Mouse (Mus musculus): ENCODE measurements around the gene Fam192a. TPM values are rescaled to one million over a fixed set of nuclear protein-coding genes. Genes with fewer than 3 reads are reported as not detected.

Gene Fam192a
- polyA plus RNA-seq, 1 experiment, result 17.1 TPM

DNA sequence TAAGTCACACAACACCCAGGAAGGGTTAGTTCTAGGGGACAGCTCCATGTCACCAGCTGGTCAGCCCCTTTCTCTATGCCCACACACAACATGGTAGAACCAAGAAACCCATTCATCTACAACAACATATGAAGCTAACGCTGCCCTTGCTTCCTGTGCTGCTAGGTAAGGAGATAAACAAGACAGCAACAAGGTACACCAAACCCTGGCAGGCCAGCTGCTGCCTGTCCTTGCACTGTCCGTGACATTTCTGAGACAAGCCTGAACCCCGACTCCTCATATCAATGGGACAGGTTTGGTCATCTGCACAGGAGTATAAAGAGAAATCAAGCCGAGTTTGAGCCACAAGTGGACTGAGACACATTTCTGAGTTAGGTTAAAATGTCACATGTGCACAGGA lies 26.6 kb downstream of the Fam192a start:
- TF ChIP-seq CTCF (IDR thresholded peaks at IDR 0.05; ENCODE audit: insufficient read depth, low read length) (no peak), POLR2A (IDR thresholded peaks at IDR 0.05; ENCODE audit: borderline replicate concordance, extremely low read depth, low read depth, low read length) (no peak)
- H3K4me3 ChIP-seq (replicated peaks; ENCODE audit: extremely low read depth, low read depth, low read length), result no peak overlapping the region
- DNase-seq, result no peak
- 91% methylated on average over 4 of the region's 4 CpGs for WGBS
- no peaks in the 10 kb centered on the region for H3K4me1 ChIP-seq (ENCODE audit: control insufficient read depth, insufficient read depth, low read length)

DNA sequence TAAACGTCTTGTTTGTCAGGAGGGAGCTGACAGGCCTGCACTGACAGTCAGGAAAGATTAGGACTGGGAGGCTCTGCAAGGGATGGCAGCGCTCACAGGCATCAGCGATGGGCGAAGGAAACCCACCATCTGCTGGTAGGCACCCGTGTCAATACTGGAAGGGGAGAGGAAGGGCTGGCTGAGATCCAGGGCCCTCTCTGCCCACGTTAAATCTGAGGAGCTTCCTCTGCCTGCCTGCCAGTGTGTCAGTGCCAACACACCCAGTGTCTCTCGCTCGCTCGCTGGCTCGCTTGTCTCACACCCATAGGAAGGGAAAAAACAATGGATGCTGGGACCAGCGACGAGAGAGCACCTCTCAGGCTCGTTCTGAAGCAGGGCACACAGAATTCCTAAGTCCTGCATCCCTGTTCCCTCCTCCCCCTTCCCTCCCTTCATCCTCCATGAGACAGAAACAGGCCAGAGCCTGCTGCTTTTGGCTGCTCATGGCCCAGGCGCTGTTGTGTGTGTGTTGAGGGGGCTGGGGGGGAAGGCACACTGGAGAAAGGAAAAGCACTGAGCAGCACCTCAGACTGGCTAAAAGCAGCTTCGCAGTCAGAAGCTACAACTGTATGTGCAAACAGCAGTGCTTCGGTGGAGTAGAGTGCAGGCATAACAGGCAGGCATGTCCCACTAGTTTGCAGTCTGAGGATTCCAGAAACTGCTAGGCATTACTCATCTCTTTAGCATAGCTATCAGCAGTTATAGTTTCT lies 27.5 kb downstream of the Fam192a start:
- no peak for TF ChIP-seq CTCF (IDR thresholded peaks at IDR 0.05; ENCODE audit: insufficient read depth, low read length)
- no peak for TF ChIP-seq POLR2A (IDR thresholded peaks at IDR 0.05; ENCODE audit: borderline replicate concordance, extremely low read depth, low read depth, low read length)
- H3K4me3 ChIP-seq (replicated peaks; ENCODE audit: extremely low read depth, low read depth, low read length), result no peak overlapping the region
- DNase-seq, result no peak
- no peaks in the 10 kb centered on the region for H3K4me1 ChIP-seq (ENCODE audit: control insufficient read depth, insufficient read depth, low read length)
- 82% methylated on average over 16 of the region's 16 CpGs for WGBS

- no peak for DNase-seq
- 52% methylated on average over 2 of the region's 2 CpGs for WGBS
- TF ChIP-seq CTCF (IDR thresholded peaks at IDR 0.05; ENCODE audit: insufficient read depth, low read length) (no peak), POLR2A (IDR thresholded peaks at IDR 0.05; ENCODE audit: borderline replicate concordance, extremely low read depth, low read depth, low read length) (no peak)
- no peaks in the 10 kb centered on the region for H3K4me1 ChIP-seq (ENCODE audit: control insufficient read depth, insufficient read depth, low read length)
- H3K4me3 ChIP-seq (replicated peaks; ENCODE audit: extremely low read depth, low read depth, low read length), result no peak overlapping the region
Measured at GRCm38 (mm10) chr8:94571896-94572295, 29.9 kb downstream of the Fam192a start.

DNA sequence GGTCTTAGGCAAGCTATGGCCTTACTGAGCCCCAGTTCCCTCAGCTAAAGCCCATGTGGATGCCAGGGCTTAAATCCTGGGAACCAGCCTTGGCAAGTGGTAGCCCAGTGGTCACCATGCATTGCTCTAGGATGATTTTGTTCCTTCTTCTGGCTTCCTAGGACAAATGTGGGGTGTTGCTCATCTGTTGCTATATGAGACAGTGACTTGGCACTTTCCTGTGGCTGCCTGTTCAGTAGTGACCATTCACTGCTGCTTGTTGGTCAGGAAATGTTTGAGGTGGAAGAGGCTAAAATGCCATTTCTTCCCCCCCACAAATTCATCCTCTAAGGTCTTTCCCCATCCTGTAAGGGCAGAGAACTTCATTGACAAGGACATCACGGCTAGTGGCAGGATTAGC lies 32.4 kb downstream of the Fam192a start:
- H3K4me3 ChIP-seq (replicated peaks; ENCODE audit: extremely low read depth, low read depth, low read length), result no peak overlapping the region
- WGBS, result 77% methylated on average over 1 of the region's 1 CpGs
- DNase-seq, result no peak
- H3K4me1 ChIP-seq (ENCODE audit: control insufficient read depth, insufficient read depth, low read length), result no peaks in the 10 kb centered on the region
- TF ChIP-seq POLR2A (IDR thresholded peaks at IDR 0.05; ENCODE audit: borderline replicate concordance, extremely low read depth, low read depth, low read length), result no peak
- no peak for TF ChIP-seq CTCF (IDR thresholded peaks at IDR 0.05; ENCODE audit: insufficient read depth, low read length)

DNA sequence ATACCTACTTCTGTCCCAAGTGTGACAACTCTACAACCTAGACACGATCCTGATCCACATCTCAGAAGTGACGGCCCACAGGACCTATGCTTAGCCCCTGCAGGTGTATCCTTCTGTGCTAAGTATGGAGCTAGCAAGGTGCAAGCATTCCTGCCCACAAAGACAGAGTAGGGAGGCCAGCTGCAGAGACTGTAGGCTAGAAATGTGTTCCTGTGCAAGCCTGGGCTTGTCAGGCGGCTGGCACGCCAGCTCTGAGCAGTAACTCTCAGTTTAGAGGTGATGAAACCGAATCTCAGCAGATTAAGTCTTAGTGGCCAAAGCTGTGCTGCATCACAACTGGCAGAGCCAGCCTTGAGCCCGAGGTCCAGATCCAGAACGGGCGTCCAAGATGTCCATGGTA lies 33.7 kb downstream of the Fam192a start:
- TF ChIP-seq POLR2A (IDR thresholded peaks at IDR 0.05; ENCODE audit: borderline replicate concordance, extremely low read depth, low read depth, low read length) (no peak), CTCF (IDR thresholded peaks at IDR 0.05; ENCODE audit: insufficient read depth, low read length) (no peak)
- no peak for DNase-seq
- 86% methylated on average over 8 of the region's 8 CpGs for WGBS
- Histone ChIP-seq H3K4me1 (ENCODE audit: control insufficient read depth, insufficient read depth, low read length) (no peaks in the 10 kb centered on the region), H3K4me3 (replicated peaks; ENCODE audit: extremely low read depth, low read depth, low read length) (no peak overlapping the region)

DNA sequence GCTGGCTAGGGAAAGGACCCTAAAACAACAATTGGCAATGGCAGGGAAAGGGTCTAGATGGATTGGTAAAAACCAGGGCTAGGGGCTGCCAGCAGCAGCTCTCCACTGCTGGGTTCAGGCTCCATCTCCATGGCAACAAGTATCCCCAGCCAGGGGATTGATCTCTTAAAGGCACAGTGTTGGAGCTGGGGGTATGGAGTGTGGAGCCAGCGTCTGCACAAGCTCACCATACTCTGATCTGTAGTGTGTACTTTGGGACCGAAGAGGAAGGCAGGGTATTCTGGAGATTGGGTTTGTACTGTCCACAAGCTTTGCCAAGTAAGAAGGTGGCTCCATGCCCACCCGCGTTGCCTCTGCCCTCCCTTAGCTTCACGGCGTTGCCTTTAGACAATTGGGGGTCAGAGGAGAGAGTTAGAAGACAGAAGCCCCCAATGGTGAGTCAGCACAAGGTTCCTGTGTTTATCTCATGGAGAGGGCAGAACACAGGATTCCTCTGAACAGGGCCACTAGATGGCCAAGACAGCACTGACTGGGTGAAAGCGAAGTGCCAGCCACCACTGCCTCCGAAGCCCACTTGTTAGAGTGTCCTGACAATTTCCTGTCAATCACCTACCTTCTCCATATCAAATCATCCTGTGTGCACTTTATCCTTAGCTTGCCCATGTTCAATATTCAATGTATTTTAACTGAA lies 34.5 kb downstream of the Fam192a start:
- WGBS, result 72% methylated on average over 8 of the region's 8 CpGs

GRCm38 (mm10) chr8:94566446-94567158 lies 35.2 kb downstream of the Fam192a start:
- H3K4me3 ChIP-seq (replicated peaks; ENCODE audit: extremely low read depth, low read depth, low read length), result no peak overlapping the region
- WGBS, result 64% methylated on average over 15 of the region's 15 CpGs
- no peak for DNase-seq
- H3K4me1 ChIP-seq (ENCODE audit: control insufficient read depth, insufficient read depth, low read length), result no peaks in the 10 kb centered on the region
- TF ChIP-seq POLR2A (IDR thresholded peaks at IDR 0.05; ENCODE audit: borderline replicate concordance, extremely low read depth, low read depth, low read length) (no peak), CTCF (IDR thresholded peaks at IDR 0.05; ENCODE audit: insufficient read depth, low read length) (no peak)

More for the DNA sequence above, 34.5 kb downstream of the Fam192a start:
- no peak for DNase-seq
- TF ChIP-seq POLR2A (IDR thresholded peaks at IDR 0.05; ENCODE audit: borderline replicate concordance, extremely low read depth, low read depth, low read length) (no peak), CTCF (IDR thresholded peaks at IDR 0.05; ENCODE audit: insufficient read depth, low read length) (no peak)
- H3K4me3 ChIP-seq (replicated peaks; ENCODE audit: extremely low read depth, low read depth, low read length), result no peak overlapping the region
- H3K4me1 ChIP-seq (ENCODE audit: control insufficient read depth, insufficient read depth, low read length), result no peaks in the 10 kb centered on the region

GRCm38 (mm10) chr8:94566033-94566432 lies 35.8 kb downstream of the Fam192a start:
- TF ChIP-seq POLR2A (IDR thresholded peaks at IDR 0.05; ENCODE audit: borderline replicate concordance, extremely low read depth, low read depth, low read length), result no peak
- TF ChIP-seq CTCF (IDR thresholded peaks at IDR 0.05; ENCODE audit: insufficient read depth, low read length), result no peak
- Histone ChIP-seq H3K4me1 (ENCODE audit: control insufficient read depth, insufficient read depth, low read length) (no peaks in the 10 kb centered on the region), H3K4me3 (replicated peaks; ENCODE audit: extremely low read depth, low read depth, low read length) (no peak overlapping the region)
- DNase-seq, result no peak
- WGBS, result 79% methylated on average over 6 of the region's 6 CpGs

- TF ChIP-seq POLR2A (IDR thresholded peaks at IDR 0.05; ENCODE audit: borderline replicate concordance, extremely low read depth, low read depth, low read length) (no peak), CTCF (IDR thresholded peaks at IDR 0.05; ENCODE audit: insufficient read depth, low read length) (no peak)
- Histone ChIP-seq H3K4me3 (replicated peaks; ENCODE audit: extremely low read depth, low read depth, low read length) (no peak overlapping the region), H3K4me1 (ENCODE audit: control insufficient read depth, insufficient read depth, low read length) (no peaks in the 10 kb centered on the region)
- DNase-seq, result no peak
Measured at GRCm38 (mm10) chr8:94564421-94564820, 37.4 kb downstream of the Fam192a start.
